ENCODE assay signal across 10 mouse cellular contexts in genomic region chr2:113756924-113757524, GRCm38 (mm10). TPM values are rescaled to one million over a fixed set of nuclear protein-coding genes. Genes with fewer than 3 reads are reported as not detected.
A peak's percentile ranks its signal among the peaks of the same experiment; 100 is the strongest.
DNase-seq lines count a peak whose midpoint lies in the region; ATAC-seq and TF ChIP-seq lines count a peak whose summit lies in the region.
"Had no signal": no experiment of that assay in that cellular context is flagged by ENCODE, and none has a peak within 500 bp of the region (broad histone marks: within the 10 kb centered on the region; RNA-seq: fewer than 3 reads in every experiment).

No protein-coding gene starts in this region.

- H3K27ac ChIP-seq in heart, embryonic 10.5 days: no peak overlapping the region
- no peak overlapping the region for H3K27ac ChIP-seq in heart, adult 2 months
- no peak overlapping the region for H3K27ac ChIP-seq in hindbrain, embryonic 10.5 days
- no peak overlapping the region for H3K27ac ChIP-seq in midbrain, embryonic 14.5 days (replicated peaks; ENCODE audit: low read depth, low read length)
- H3K27ac ChIP-seq in thymus, adult 2 months (ENCODE audit: control insufficient read depth, insufficient read depth, low read length): no peak overlapping the region

- H3K9me3 ChIP-seq in heart, embryonic 10.5 days: no peaks in the 10 kb centered on the region
- no peaks in the 10 kb centered on the region for H3K9me3 ChIP-seq in hindbrain, embryonic 10.5 days
- no peaks in the 10 kb centered on the region for H3K9me3 ChIP-seq in midbrain, embryonic 14.5 days (ENCODE audit: control insufficient read depth, low read length)

- no peak for TF ChIP-seq EP300 in heart, adult 2 months (IDR thresholded peaks at IDR 0.05; ENCODE audit: insufficient read depth, low read depth, low read length)

- peak overlapping the region; percentile 93 for H3K4me2 ChIP-seq in midbrain, embryonic 14.5 days (ENCODE audit: low read length)

- H3K9ac ChIP-seq in heart, adult 2 months (ENCODE audit: low read depth, low read length): no peak overlapping the region
- H3K9ac ChIP-seq in midbrain, embryonic 14.5 days (replicated peaks; ENCODE audit: low read length): peak overlapping the region; percentile 65

- peak overlapping the region; percentile 67 for H3K4me3 ChIP-seq in heart, embryonic 10.5 days
- no peak overlapping the region for H3K4me3 ChIP-seq in heart, adult 2 months
- H3K4me3 ChIP-seq in hindbrain, embryonic 10.5 days: peak overlapping the region; percentile 66
- peak overlapping the region; percentile 57 for H3K4me3 ChIP-seq in midbrain, embryonic 14.5 days (replicated peaks; ENCODE audit: low read depth, low read length)
- no peak overlapping the region for H3K4me3 ChIP-seq in thymus, adult 2 months (ENCODE audit: control insufficient read depth, insufficient read depth, low read length)

- TF ChIP-seq POLR2A in heart, adult 2 months (IDR thresholded peaks at IDR 0.05; ENCODE audit: insufficient read depth, low read depth, low read length): no peak
- TF ChIP-seq POLR2A in thymus, adult 2 months (IDR thresholded peaks at IDR 0.05; ENCODE audit: control insufficient read depth, extremely low read depth, insufficient read depth, low read length, poor library complexity): no peak

- peaks cover 70% of the 10 kb centered on the region for H3K27me3 ChIP-seq in heart, embryonic 10.5 days (ENCODE audit: insufficient read depth, poor library complexity, severe bottlenecking)
- peaks cover 10% of the 10 kb centered on the region; the same call in 1 of the 2 replicates for H3K27me3 ChIP-seq in heart, adult 2 months (ENCODE audit: control insufficient read depth, insufficient read depth, low read length)
- peaks cover 68% of the 10 kb centered on the region for H3K27me3 ChIP-seq in hindbrain, embryonic 10.5 days (ENCODE audit: insufficient read depth, poor library complexity, severe bottlenecking)
- H3K27me3 ChIP-seq in midbrain, embryonic 14.5 days (ENCODE audit: control insufficient read depth, insufficient read depth, low read length): peaks cover 30% of the 10 kb centered on the region
- H3K27me3 ChIP-seq in thymus, adult 2 months (ENCODE audit: control insufficient read depth, insufficient read depth, low read length): no peaks in the 10 kb centered on the region
- H3K27me3 ChIP-seq: CH12.LX had no signal

- intact Hi-C loops in heart, adult 2 months (cut with DNase I): no loop called here

- WGBS in heart, embryonic 10.5 days: 2% methylated on average over 12 of the region's 12 CpGs
- WGBS in heart, adult 2 months: 1% methylated on average over 12 of the region's 12 CpGs
- WGBS in hindbrain, embryonic 10.5 days: 2% methylated on average over 12 of the region's 12 CpGs
- WGBS in midbrain, embryonic 14.5 days: 2% methylated on average over 12 of the region's 12 CpGs
- 13% methylated on average over 12 of the region's 12 CpGs for WGBS in thymus, adult 2 months

- no peaks in the 10 kb centered on the region for H3K36me3 ChIP-seq in heart, embryonic 10.5 days
- no peaks in the 10 kb centered on the region for H3K36me3 ChIP-seq in heart, adult 2 months (ENCODE audit: control insufficient read depth, insufficient read depth, low read length)
- H3K36me3 ChIP-seq in hindbrain, embryonic 10.5 days: no peaks in the 10 kb centered on the region
- H3K36me3 ChIP-seq in midbrain, embryonic 14.5 days (ENCODE audit: control insufficient read depth, insufficient read depth, low read length): no peaks in the 10 kb centered on the region
- H3K36me3 ChIP-seq in thymus, adult 2 months (ENCODE audit: control insufficient read depth, insufficient read depth, low read length): no peaks in the 10 kb centered on the region

- TF ChIP-seq CTCF in heart, adult 2 months (IDR thresholded peaks at IDR 0.05): no peak
- TF ChIP-seq CTCF in thymus, adult 2 months (IDR thresholded peaks at IDR 0.05; ENCODE audit: borderline replicate concordance, control insufficient read depth, extremely low read depth, insufficient read depth, low read length, poor library complexity): no peak

- no peaks in the 10 kb centered on the region for H3K79me2 ChIP-seq in heart, adult 2 months (replicated peaks; ENCODE audit: control insufficient read depth, insufficient read depth, low read length)

- peaks cover 24% of the 10 kb centered on the region for H3K4me1 ChIP-seq in heart, embryonic 10.5 days
- no peaks in the 10 kb centered on the region for H3K4me1 ChIP-seq in heart, adult 2 months (ENCODE audit: control insufficient read depth, insufficient read depth, low read length)
- peaks cover 32% of the 10 kb centered on the region for H3K4me1 ChIP-seq in hindbrain, embryonic 10.5 days (replicated peaks)
- H3K4me1 ChIP-seq in midbrain, embryonic 14.5 days (ENCODE audit: control insufficient read depth, insufficient read depth, low read length): peaks cover 14% of the 10 kb centered on the region
- no peaks in the 10 kb centered on the region for H3K4me1 ChIP-seq in thymus, adult 2 months (replicated peaks; ENCODE audit: control insufficient read depth, insufficient read depth, low read length)

- no peak for DNase-seq in heart, embryonic 10.5 days (ENCODE audit: low spot score)
- no peak for DNase-seq in heart, adult 2 months
- peak; percentile 18 for DNase-seq in adipocyte (ENCODE audit: low spot score)
- no peak for DNase-seq in hindbrain, embryonic 10.5 days (ENCODE audit: low spot score)
- DNase-seq in midbrain, embryonic 14.5 days: peak; percentile 14
- DNase-seq in thymus, adult 2 months: no peak
- no peak for DNase-seq in adrenal gland, postnatal 4 days (ENCODE audit: low spot score in 2 of 2)
- DNase-seq: lung, postnatal 14 days had no signal

- ATAC-seq in midbrain, embryonic 14.5 days (ENCODE audit: low FRiP score, low TSS enrichment): no peak
- no peak for ATAC-seq in erythroblast, adult 5-6 weeks (replicated peaks; ENCODE audit: low FRiP score, poor library complexity, severe bottlenecking)

RNA-seq across cellular contexts. Expression of gene Grem1, which starts 1.4 kb away (rescaled TPM):
- polyA plus RNA-seq in heart, embryonic 10.5 days (2016; fragmentation: Nextera tagmentation; extraction: Ambion mirVana): 0.10 and 0.84 TPM in 2 replicates
- total RNA-seq in heart, adult 2 months (2021): not detected
- 0.33 TPM in 1 of 2 replicates, not detected in the other for polyA plus RNA-seq in heart, adult 2 months (2012; rRNA removed)
- polyA plus RNA-seq in hindbrain, embryonic 10.5 days (2016; fragmentation: Nextera tagmentation; extraction: Ambion mirVana): 0.21 and 0.55 TPM in 2 replicates
- 1.5 and 1.8 TPM in 2 replicates for polyA plus RNA-seq in midbrain, embryonic 14.5 days (2014; fragmentation: Nextera tagmentation; extraction: Ambion mirVana)
- polyA plus RNA-seq in thymus, adult 2 months (2012; rRNA removed): 0.56 and 0.59 TPM in 2 replicates
- under 1 TPM; 0.62 to 0.70 TPM for total RNA-seq in adrenal gland, postnatal 4 days (2021)
- total RNA-seq in erythroblast, adult 5-6 weeks (2015; ENCODE audit: low replicate concordance): not detected in 2 replicates
- total RNA-seq in erythroblast, adult 5-6 weeks (2017; ENCODE audit: low replicate concordance): 0.98 TPM in 1 of 2 replicates, not detected in the other
- total RNA-seq: CH12.LX had no signal

Comparison
In these comparisons a context has a peak if more than half of its experiments do, and no peak if none do; other contexts are left out.
1. H3K4me3 ChIP-seq: peak in heart, embryonic 10.5 days (single experiment), hindbrain, embryonic 10.5 days (single experiment) and midbrain, embryonic 14.5 days (single experiment); none in heart, adult 2 months (single experiment) and thymus, adult 2 months (single experiment).
2. DNase-seq: peak in adipocyte (single experiment) and midbrain, embryonic 14.5 days (single experiment); none in heart, embryonic 10.5 days (single experiment), heart, adult 2 months (0 of 2), hindbrain, embryonic 10.5 days (single experiment), thymus, adult 2 months (single experiment) and adrenal gland, postnatal 4 days (0 of 2).